Mouse (Mus musculus): ENCODE data around the gene Olfr761. TPM values are rescaled to one million over a fixed set of nuclear protein-coding genes. Genes with fewer than 3 reads are reported as not detected.

Olfr761 gene
- not detected in 2 replicates for polyA plus RNA-seq (2012; rRNA removed; ENCODE audit: low replicate concordance)

GRCm38 (mm10) chr17:37952979-37953378, at the start of gene Olfr761:
TSS of gene Olfr761 (minus strand) at chr17:37953079.

GRCm38 (mm10) chr17:37920248-37920647, 32.6 kb downstream of the Olfr761 start, which contains the start of gene Olfr128:
TSS of gene Olfr128 (plus strand) at chr17:37920548.

Other genes with a start within 250 kb of the Olfr761 start
- gene Olfr120, start 231.3 kb downstream of the Olfr761 start, polyA plus RNA-seq (2012; rRNA removed; ENCODE audit: low replicate concordance), result not detected in 2 replicates
- not detected in 2 replicates for gene Olfr121, start 204.2 kb downstream of the Olfr761 start, polyA plus RNA-seq (2012; rRNA removed; ENCODE audit: low replicate concordance)
- not detected in 2 replicates for gene Olfr122, start 184.5 kb downstream of the Olfr761 start, polyA plus RNA-seq (2012; rRNA removed; ENCODE audit: low replicate concordance)
- not detected in 2 replicates for gene Olfr123, start 159.6 kb downstream of the Olfr761 start, polyA plus RNA-seq (2012; rRNA removed; ENCODE audit: low replicate concordance)
- gene Olfr124, start 153.2 kb downstream of the Olfr761 start, polyA plus RNA-seq (2012; rRNA removed; ENCODE audit: low replicate concordance), result not detected in 2 replicates
- gene Olfr125, start 120.1 kb downstream of the Olfr761 start, polyA plus RNA-seq (2012; rRNA removed; ENCODE audit: low replicate concordance), result not detected in 2 replicates
- gene Olfr126, start 105.6 kb downstream of the Olfr761 start, polyA plus RNA-seq (2012; rRNA removed; ENCODE audit: low replicate concordance), result not detected in 2 replicates
- gene Olfr127, start 52.6 kb downstream of the Olfr761 start, polyA plus RNA-seq (2012; rRNA removed; ENCODE audit: low replicate concordance), result not detected in 2 replicates
- not detected in 2 replicates for gene Olfr128, start 32.5 kb downstream of the Olfr761 start, polyA plus RNA-seq (2012; rRNA removed; ENCODE audit: low replicate concordance)
- gene Olfr129, start 107.0 kb upstream of the Olfr761 start, polyA plus RNA-seq (2012; rRNA removed; ENCODE audit: low replicate concordance), result not detected in 2 replicates
- not detected in 2 replicates for gene Olfr130, start 110.8 kb upstream of the Olfr761 start, polyA plus RNA-seq (2012; rRNA removed; ENCODE audit: low replicate concordance)
- gene Olfr131, start 135.6 kb upstream of the Olfr761 start, polyA plus RNA-seq (2012; rRNA removed; ENCODE audit: low replicate concordance), result not detected in 2 replicates
- not detected in 2 replicates for gene Olfr132, start 181.4 kb upstream of the Olfr761 start, polyA plus RNA-seq (2012; rRNA removed; ENCODE audit: low replicate concordance)
- gene Olfr133, start 192.2 kb upstream of the Olfr761 start, polyA plus RNA-seq (2012; rRNA removed; ENCODE audit: low replicate concordance), result not detected in 2 replicates
- not detected in 2 replicates for gene Olfr134, start 218.3 kb upstream of the Olfr761 start, polyA plus RNA-seq (2012; rRNA removed; ENCODE audit: low replicate concordance)